Mouse (Mus musculus) bone marrow, adult 2 months (tissue): ENCODE results near the gene Hoxa5.

Experiments
- CTCF ChIP-seq: fragments of 200-500 bp; IDR thresholded peaks from 2 replicates; pipeline ENCODE4 v1.5.1; 2011; ENCODE audit warnings: low read length, control low read depth; ENCODE audit not compliant: control insufficient read depth, insufficient read depth
- POLR2A ChIP-seq: fragments of 200-500 bp; IDR thresholded peaks from 2 replicates; pipeline ENCODE4 v1.6.1; 2011; ENCODE audit warnings: low read depth, mild to moderate bottlenecking, control low read depth, low read length, borderline replicate concordance; ENCODE audit not compliant: control insufficient read depth

GRCm38 (mm10) chr6:52253511-52254500 is 49.4 kb upstream of the Hoxa5 start:
- TF ChIP-seq CTCF (no peak), POLR2A (no peak)
